Comparison of ENCODE assay signal across 16 mouse cellular contexts in genomic region chr3:68941867-68942266, GRCm38 (mm10).
"Had no signal": no experiment of that assay in that cellular context is flagged by ENCODE, and none has a peak within 500 bp of the region (broad histone marks: within the 10 kb centered on the region; RNA-seq: fewer than 3 reads in every experiment).

No protein-coding gene starts in this region.

- H3K36me3 ChIP-seq: intestine, embryonic 15.5 days had no signal

- H3K4me3 ChIP-seq: intestine, embryonic 15.5 days; limb, embryonic 12.5 days; liver, embryonic 13.5 days; lung, embryonic 15.5 days; megakaryocyte, embryonic 14.5 days; midbrain, embryonic 13.5 days had no signal

- H3K9me3 ChIP-seq: intestine, embryonic 15.5 days; limb, embryonic 12.5 days; liver, embryonic 13.5 days; lung, embryonic 15.5 days; megakaryocyte, embryonic 14.5 days; midbrain, embryonic 13.5 days had no signal

- H3K4me1 ChIP-seq: intestine, embryonic 15.5 days; liver, embryonic 13.5 days; lung, embryonic 15.5 days; megakaryocyte, embryonic 14.5 days; midbrain, embryonic 13.5 days had no signal

- H3K9ac ChIP-seq: intestine, embryonic 15.5 days; limb, embryonic 12.5 days; liver, embryonic 13.5 days; liver, postnatal 0 days; lung, embryonic 15.5 days; midbrain, embryonic 13.5 days had no signal

- ATAC-seq: intestine, embryonic 15.5 days; liver, postnatal 0 days; midbrain, embryonic 13.5 days had no signal

- H3K27me3 ChIP-seq: intestine, embryonic 15.5 days; limb, embryonic 12.5 days; liver, embryonic 13.5 days; lung, embryonic 15.5 days; megakaryocyte, embryonic 14.5 days; midbrain, embryonic 13.5 days had no signal

- H3K4me2 ChIP-seq: intestine, embryonic 15.5 days; limb, embryonic 12.5 days; liver, embryonic 13.5 days; lung, embryonic 15.5 days; midbrain, embryonic 13.5 days had no signal

- H3K27ac ChIP-seq: intestine, embryonic 15.5 days; limb, embryonic 12.5 days; liver, embryonic 13.5 days; lung, embryonic 15.5 days; macrophage; midbrain, embryonic 13.5 days; stomach, postnatal 0 days had no signal

- DNase-seq: kidney, adult 18-20 months; kidney, postnatal 10 days; liver; liver, embryonic 13.5 days; liver, postnatal 0 days; lung, postnatal 14 days; right cerebral cortex, postnatal 14 days; thymus, adult 18-20 months; thymus, postnatal 14 days had no signal
